Mouse (Mus musculus) spleen, adult 2 months (tissue): Measurements from ENCODE around the gene Ldhc. TPM values are rescaled to one million over a fixed set of nuclear protein-coding genes. Genes with fewer than 3 reads are reported as not detected.
"Not testable (repeated sequence)": the region's sequence is repeated elsewhere in the genome, so short reads cannot be mapped to it uniquely, and the experiment has no call there.

Experiments
- DNase-seq, 2 experiments: peaks; one replicate each; pipeline versions ENCODE4 v3.0.0 to v3.0.0-alpha.2; 2012 to 2021; ENCODE audit warnings: low spot score in 2 of 2, low read depth in 1 of 2
- H3K27ac ChIP-seq: fragments of 200-500 bp; 2 replicates; pipeline ENCODE4 v1.5.1; 2012; ENCODE audit warnings: low read length, inconsistent platforms; ENCODE audit not compliant: insufficient read depth
- H3K27me3 ChIP-seq: fragments of 200-500 bp; 2 replicates; pipeline ENCODE4 v1.6.1; 2012; ENCODE audit warnings: mild to moderate bottlenecking, moderate library complexity, low read length, inconsistent platforms; ENCODE audit not compliant: control insufficient read depth, insufficient read depth
- H3K36me3 ChIP-seq: fragments of 200-500 bp; 2 replicates; pipeline ENCODE4 v1.6.1; 2012; ENCODE audit warnings: mild to moderate bottlenecking, low read length, inconsistent platforms; ENCODE audit not compliant: control insufficient read depth, insufficient read depth
- H3K4me1 ChIP-seq: fragments of 200-500 bp; 2 replicates; pipeline ENCODE4 v1.6.1; 2011; ENCODE audit warnings: inconsistent platforms; ENCODE audit not compliant: control insufficient read depth, insufficient read depth, insufficient read length
- H3K4me3 ChIP-seq: fragments of 200-500 bp; 2 replicates; pipeline ENCODE4 v1.5.1; 2011; ENCODE audit warnings: mild to moderate bottlenecking, inconsistent platforms; ENCODE audit not compliant: insufficient read depth, insufficient read length; ENCODE audit errors: extremely low read depth
- CTCF ChIP-seq: fragments of 200-500 bp; IDR thresholded peaks from 2 replicates; pipeline ENCODE4 v1.5.1; 2011; ENCODE audit warnings: mild to moderate bottlenecking, inconsistent platforms; ENCODE audit not compliant: insufficient read depth, insufficient read length, insufficient replicate concordance; ENCODE audit errors: extremely low read depth
- POLR2A ChIP-seq: fragments of 200-500 bp; IDR thresholded peaks from 2 replicates; pipeline ENCODE4 v1.6.1; 2011; ENCODE audit warnings: low read depth, low read length, inconsistent platforms
- WGBS: fragments of 180-500 bp; shearing (Covaris S2); methylation state at CpG from one replicate; pipeline ENCODE4 v1.1.7; 2018; 5-methylcytosine and 5-hydroxymethylcytosine counted together
- polyA plus RNA-seq: library from polyadenylated mRNA; depleted of rRNA; stranded (reverse); fragments of >200 nt; gene quantifications from 2 replicates; pipeline ENCODE4 v1.2.3, GENCODE M21; 2012; rRNA removed

The Ldhc gene
- polyA plus RNA-seq: 0.09 TPM in 1 of 2 replicates, not detected in the other

- H3K4me1 ChIP-seq: no peaks in the 10 kb centered on the region
- no peaks in the 10 kb centered on the region for H3K27me3 ChIP-seq
- no peak within 1 kb of the TSS for H3K4me3 ChIP-seq
- TF ChIP-seq POLR2A (no peak), CTCF (no peak)
- H3K36me3 ChIP-seq: 0 out of 2 replicates have a peak, but pooled peaks cover under 1% of the 10 kb centered on the region
- 81% methylated on average over 10 of the region's 10 CpGs for WGBS
- DNase-seq: no peak
- no peak within 1 kb of the TSS for H3K27ac ChIP-seq
Observed at GRCm38 (mm10) chr7:46860996-46861395, at the start of gene Ldhc. Gene Ldhc, plus strand, starts transcription at chr7:46861203.

GRCm38 (mm10) chr7:46814012-46814411 lies 47.0 kb upstream of the Ldhc start:
- H3K27me3 ChIP-seq: no peaks in the 10 kb centered on the region
- WGBS: 91% methylated on average over 4 of the region's 4 CpGs
- DNase-seq: no peak
- no peak overlapping the region for H3K27ac ChIP-seq
- H3K4me3 ChIP-seq: no peak overlapping the region
- no peaks in the 10 kb centered on the region for H3K4me1 ChIP-seq
- TF ChIP-seq CTCF: no peak
- TF ChIP-seq POLR2A: no peak
- H3K36me3 ChIP-seq: peaks cover 37% of the 10 kb centered on the region

GRCm38 (mm10) chr7:46820876-46821632 lies 39.9 kb upstream of the Ldhc start:
- not testable (repeated sequence) for DNase-seq, H3K4me3 ChIP-seq, H3K27me3 ChIP-seq, H3K4me1 ChIP-seq, H3K27ac ChIP-seq
- H3K36me3 ChIP-seq: peaks cover 34% of the 10 kb centered on the region
- 93% methylated on average over 15 of the region's 15 CpGs for WGBS

GRCm38 (mm10) chr7:46827046-46827802 lies 33.8 kb upstream of the Ldhc start:
- TF ChIP-seq CTCF: no peak
- TF ChIP-seq POLR2A: no peak
- 86% methylated on average over 20 of the region's 20 CpGs for WGBS
- Histone ChIP-seq H3K27me3 (no peaks in the 10 kb centered on the region), H3K4me1 (peaks cover 6% of the 10 kb centered on the region; the same call in 1 of the 2 replicates), H3K36me3 (peaks cover 7% of the 10 kb centered on the region), H3K27ac (no peak overlapping the region), H3K4me3 (no peak overlapping the region)
- DNase-seq: no peak

- Histone ChIP-seq H3K36me3 (peaks cover 2% of the 10 kb centered on the region; the same call in 1 of the 2 replicates), H3K27ac (no peak overlapping the region), H3K4me1 (peaks cover 6% of the 10 kb centered on the region; the same call in 1 of the 2 replicates), H3K27me3 (no peaks in the 10 kb centered on the region), H3K4me3 (no peak overlapping the region)
- DNase-seq: no peak
- TF ChIP-seq CTCF (no peak), POLR2A (no peak)
- 93% methylated on average over 2 of the region's 2 CpGs for WGBS
Observed at GRCm38 (mm10) chr7:46827803-46828184, 33.2 kb upstream of the Ldhc start.

GRCm38 (mm10) chr7:46829911-46830310 lies 31.1 kb upstream of the Ldhc start:
- H3K4me1 ChIP-seq: peaks cover 9% of the 10 kb centered on the region; the same call in 1 of the 2 replicates
- no peak overlapping the region for H3K4me3 ChIP-seq
- no peak overlapping the region for H3K27ac ChIP-seq
- DNase-seq: no peak
- no peak for TF ChIP-seq CTCF
- TF ChIP-seq POLR2A: no peak
- H3K36me3 ChIP-seq: no peaks in the 10 kb centered on the region
- H3K27me3 ChIP-seq: no peaks in the 10 kb centered on the region
- 81% methylated on average over 12 of the region's 12 CpGs for WGBS

- DNase-seq: no peak
- H3K36me3 ChIP-seq: no peaks in the 10 kb centered on the region
- TF ChIP-seq POLR2A: no peak
- no peak for TF ChIP-seq CTCF
Observed at GRCm38 (mm10) chr7:46830799-46831590, 30.0 kb upstream of the Ldhc start.

More at GRCm38 (mm10) chr7:46830799-46831590, 30.0 kb upstream of the Ldhc start:
- WGBS: 33% methylated on average over 13 of the region's 13 CpGs
- H3K4me1 ChIP-seq: peaks cover 9% of the 10 kb centered on the region; the same call in 1 of the 2 replicates
- no peaks in the 10 kb centered on the region for H3K27me3 ChIP-seq
- no peak overlapping the region for H3K4me3 ChIP-seq
- H3K27ac ChIP-seq: peak overlapping the region; percentile 62
